Mouse (Mus musculus) cortical plate, adult 2 months (tissue): Measurements from ENCODE around the gene Zfp423.

Source experiments
- CTCF ChIP-seq: fragments of 200-500 bp; IDR thresholded peaks from 2 replicates; pipeline ENCODE4 v1.5.1; 2011; ENCODE audit warnings: mild to moderate bottlenecking, control low read depth, low read length; ENCODE audit not compliant: insufficient read depth; ENCODE audit errors: extremely low read depth
- POLR2A ChIP-seq: fragments of 200-500 bp; IDR thresholded peaks from 2 replicates; pipeline ENCODE4 v1.6.1; 2011; ENCODE audit warnings: mild to moderate bottlenecking, low read length, control low read depth; ENCODE audit not compliant: insufficient read depth; ENCODE audit errors: extremely low read depth

DNA sequence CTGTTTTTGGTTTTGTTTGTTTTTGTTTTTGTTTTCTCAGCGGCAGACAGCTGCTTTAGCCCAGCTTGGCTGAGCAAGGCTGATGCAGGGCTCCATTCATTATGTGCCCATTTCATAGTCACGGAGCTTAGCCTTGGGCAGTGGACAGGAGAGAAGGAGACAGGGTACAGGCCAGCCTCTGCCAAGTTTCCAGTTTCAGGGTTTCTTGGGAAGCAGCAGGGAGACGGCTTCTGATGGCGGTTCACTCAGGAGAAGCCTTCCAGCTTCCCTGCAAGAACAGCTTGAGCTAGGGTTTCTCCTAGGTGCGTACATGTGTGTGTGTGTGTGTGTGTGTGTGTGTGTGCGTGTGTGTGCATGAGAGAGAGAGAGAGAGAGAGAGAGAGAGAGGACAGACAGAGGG, 292.1 kb downstream of the Zfp423 start:
- TF ChIP-seq POLR2A = no peak
- TF ChIP-seq CTCF = no peak
